Mouse (Mus musculus): ENCODE results near the gene Rfc5. TPM values are rescaled to one million over a fixed set of nuclear protein-coding genes. Genes with fewer than 3 reads are reported as not detected.

Gene Rfc5
- polyA plus RNA-seq, 1 experiment from 2014 or later: 128 TPM

DNA sequence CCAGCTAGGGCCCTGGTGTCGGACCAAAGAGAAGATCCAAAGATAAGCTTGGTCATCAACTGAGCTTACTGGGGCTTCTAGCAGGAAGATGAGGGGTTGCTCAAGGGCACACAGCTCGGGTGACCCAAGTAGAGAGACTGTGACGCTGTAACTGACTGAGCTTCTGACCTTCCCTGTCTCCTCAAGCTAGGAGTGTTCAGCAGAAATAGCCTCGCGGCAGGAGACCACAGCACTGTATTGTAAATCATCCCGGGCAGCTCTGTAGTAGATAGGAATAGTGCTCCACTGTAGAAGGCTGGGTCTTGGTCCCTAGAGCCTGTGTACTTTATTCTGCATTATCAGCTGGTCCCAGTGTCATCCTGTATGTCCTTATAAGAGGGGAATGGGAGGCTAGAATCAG lies 47.0 kb downstream of the Rfc5 start:
- no peaks in the 10 kb centered on the region for H3K27me3 ChIP-seq (ENCODE audit: insufficient read depth, low read length)
- H3K9ac ChIP-seq (replicated peaks; ENCODE audit: low read length): no peak overlapping the region
- H3K4me1 ChIP-seq (ENCODE audit: insufficient read depth, low read length): peaks cover 6% of the 10 kb centered on the region; the same call in 1 of the 2 replicates
- H3K9me3 ChIP-seq (ENCODE audit: low read length): peaks cover under 1% of the 10 kb centered on the region; the same call in 1 of the 2 replicates
- 53% methylated on average over 6 of the region's 6 CpGs for WGBS
- H3K4me2 ChIP-seq (replicated peaks; ENCODE audit: low read depth, low read length): no peak overlapping the region
- H3K27ac ChIP-seq (ENCODE audit: low read length): no peak overlapping the region
- peaks cover 23% of the 10 kb centered on the region for H3K36me3 ChIP-seq (ENCODE audit: insufficient read depth, low read length)
- no peak overlapping the region for H3K4me3 ChIP-seq (ENCODE audit: low read length)
- ATAC-seq (ENCODE audit: low FRiP score, low TSS enrichment): no peak

DNA sequence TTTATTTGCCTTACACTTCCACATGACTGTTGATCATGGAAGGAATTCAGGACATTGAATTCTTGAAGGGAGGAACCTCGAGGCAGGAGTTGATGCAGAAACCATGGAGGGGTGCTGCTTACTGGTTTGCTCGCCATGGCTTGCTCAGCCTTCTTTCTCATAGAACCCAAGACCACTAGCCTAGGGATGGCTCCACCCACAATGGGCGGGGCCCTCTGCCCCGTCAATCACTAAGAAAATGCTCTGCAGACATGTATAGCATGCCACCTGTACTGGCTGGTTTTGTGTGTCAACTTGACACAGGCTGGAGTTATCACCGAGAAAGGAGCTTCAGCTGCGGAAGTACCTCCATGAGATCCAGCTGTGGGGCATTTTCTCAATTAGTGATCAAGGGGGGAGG lies 48.8 kb downstream of the Rfc5 start:
- Histone ChIP-seq H3K9ac (replicated peaks; ENCODE audit: low read length) (no peak overlapping the region), H3K9me3 (ENCODE audit: low read length) (peaks cover 4% of the 10 kb centered on the region; the same call in 1 of the 2 replicates), H3K36me3 (ENCODE audit: insufficient read depth, low read length) (peaks cover 35% of the 10 kb centered on the region), H3K4me1 (ENCODE audit: insufficient read depth, low read length) (no peaks in the 10 kb centered on the region), H3K27ac (ENCODE audit: low read length) (no peak overlapping the region), H3K27me3 (ENCODE audit: insufficient read depth, low read length) (no peaks in the 10 kb centered on the region), H3K4me3 (ENCODE audit: low read length) (no peak overlapping the region), H3K4me2 (replicated peaks; ENCODE audit: low read depth, low read length) (no peak overlapping the region)
- ATAC-seq (ENCODE audit: low FRiP score, low TSS enrichment): no peak
- 86% methylated on average over 6 of the region's 6 CpGs for WGBS

DNA sequence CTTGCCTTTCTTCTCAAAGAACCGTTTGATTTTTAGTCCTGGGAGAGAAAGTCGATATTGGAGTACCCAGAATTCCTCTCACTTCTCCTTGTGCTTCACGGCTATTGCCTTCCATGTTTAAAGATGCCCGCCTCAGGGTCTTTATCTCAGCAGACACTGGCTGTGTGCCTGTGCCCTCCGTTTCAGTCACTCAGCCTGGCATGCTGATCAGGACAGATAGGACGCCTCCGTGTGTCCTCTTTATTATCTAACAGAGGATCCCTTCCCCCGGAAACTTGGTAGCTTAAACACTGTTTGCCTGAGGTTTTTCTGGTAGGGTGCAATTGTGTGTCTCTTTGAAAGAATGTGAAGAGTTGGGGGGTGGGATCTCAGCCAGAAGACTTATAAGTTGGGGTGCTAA lies 50.3 kb downstream of the Rfc5 start:
- Histone ChIP-seq H3K4me3 (ENCODE audit: low read length) (no peak overlapping the region), H3K27ac (ENCODE audit: low read length) (no peak overlapping the region), H3K9ac (replicated peaks; ENCODE audit: low read length) (no peak overlapping the region), H3K4me2 (replicated peaks; ENCODE audit: low read depth, low read length) (no peak overlapping the region), H3K27me3 (ENCODE audit: insufficient read depth, low read length) (no peaks in the 10 kb centered on the region), H3K4me1 (ENCODE audit: insufficient read depth, low read length) (no peaks in the 10 kb centered on the region), H3K36me3 (ENCODE audit: insufficient read depth, low read length) (peaks cover 35% of the 10 kb centered on the region), H3K9me3 (ENCODE audit: low read length) (peaks cover 9% of the 10 kb centered on the region)
- 89% methylated on average over 8 of the region's 8 CpGs for WGBS
- ATAC-seq (ENCODE audit: low FRiP score, low TSS enrichment): no peak

DNA sequence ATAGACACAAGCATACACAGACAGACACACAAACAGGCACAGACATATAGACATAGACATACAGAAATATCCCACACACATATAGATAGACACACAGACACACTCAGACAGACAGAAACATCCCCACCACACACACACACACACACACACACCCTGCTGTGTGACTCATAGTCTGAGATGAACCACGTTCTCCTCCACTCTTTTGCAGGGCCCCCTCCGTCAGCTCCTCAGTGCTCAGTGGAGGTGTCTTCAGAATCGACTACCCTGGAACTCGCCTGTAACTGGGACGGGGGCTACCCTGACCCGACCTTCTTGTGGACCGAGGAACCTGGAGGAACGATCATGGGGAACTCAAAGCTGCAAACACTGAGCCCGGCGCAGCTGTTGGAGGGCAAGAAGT lies 50.8 kb downstream of the Rfc5 start:
- H3K4me3 ChIP-seq (ENCODE audit: low read length): no peak overlapping the region
- H3K27me3 ChIP-seq (ENCODE audit: insufficient read depth, low read length): no peaks in the 10 kb centered on the region
- no peak overlapping the region for H3K9ac ChIP-seq (replicated peaks; ENCODE audit: low read length)
- ATAC-seq (ENCODE audit: low FRiP score, low TSS enrichment): no peak
- no peaks in the 10 kb centered on the region for H3K4me1 ChIP-seq (ENCODE audit: insufficient read depth, low read length)
- H3K27ac ChIP-seq (ENCODE audit: low read length): no peak overlapping the region
- peaks cover 9% of the 10 kb centered on the region for H3K9me3 ChIP-seq (ENCODE audit: low read length)
- 89% methylated on average over 10 of the region's 10 CpGs for WGBS
- no peak overlapping the region for H3K4me2 ChIP-seq (replicated peaks; ENCODE audit: low read depth, low read length)
- H3K36me3 ChIP-seq (ENCODE audit: insufficient read depth, low read length): peaks cover 35% of the 10 kb centered on the region

DNA sequence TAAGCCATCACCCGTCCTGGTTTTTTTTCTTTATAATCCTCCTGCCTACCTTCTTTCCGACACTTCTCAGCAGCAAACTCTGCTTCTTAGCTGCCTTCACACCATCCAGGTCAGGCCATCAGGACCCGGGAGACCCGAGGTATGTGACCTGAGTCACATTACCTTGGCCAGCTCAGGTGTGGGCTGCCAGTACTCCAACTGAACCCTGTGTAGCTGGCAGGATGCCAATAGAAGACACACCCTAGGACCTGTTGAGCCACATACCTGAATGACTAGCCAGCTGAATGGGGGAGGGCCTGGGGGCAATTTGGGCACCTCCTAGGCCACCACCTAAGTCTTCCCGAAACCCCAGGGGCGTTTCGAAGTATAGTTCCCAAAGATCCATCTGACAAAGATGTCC lies 58.4 kb downstream of the Rfc5 start:
- Histone ChIP-seq H3K4me3 (ENCODE audit: low read length) (no peak overlapping the region), H3K36me3 (ENCODE audit: insufficient read depth, low read length) (peaks cover 8% of the 10 kb centered on the region; the same call in 1 of the 2 replicates), H3K27me3 (ENCODE audit: insufficient read depth, low read length) (no peaks in the 10 kb centered on the region), H3K4me1 (ENCODE audit: insufficient read depth, low read length) (no peaks in the 10 kb centered on the region), H3K4me2 (replicated peaks; ENCODE audit: low read depth, low read length) (no peak overlapping the region), H3K27ac (ENCODE audit: low read length) (no peak overlapping the region), H3K9me3 (ENCODE audit: low read length) (peaks cover 6% of the 10 kb centered on the region; the same call in 1 of the 2 replicates), H3K9ac (replicated peaks; ENCODE audit: low read length) (no peak overlapping the region)
- no peak for ATAC-seq (ENCODE audit: low FRiP score, low TSS enrichment)
- WGBS: 80% methylated on average over 7 of the region's 7 CpGs

Other genes starting within 250 kb of the Rfc5 start
- 841 and 885 TPM in 2 replicates for gene Pebp1, start 101.4 kb downstream of the Rfc5 start, polyA plus RNA-seq (2015; fragmentation: Nextera tagmentation; extraction: Ambion mirVana)
- gene Vsig10, start 70.0 kb downstream of the Rfc5 start, polyA plus RNA-seq (2015; fragmentation: Nextera tagmentation; extraction: Ambion mirVana): 14.6 and 17.1 TPM in 2 replicates
- gene Wsb2, start 31.7 kb downstream of the Rfc5 start, polyA plus RNA-seq (2015; fragmentation: Nextera tagmentation; extraction: Ambion mirVana): 45.7 and 69.7 TPM in 2 replicates
- 0.37 and 0.78 TPM in 2 replicates for gene Ksr2, start 25.0 kb upstream of the Rfc5 start, polyA plus RNA-seq (2015; fragmentation: Nextera tagmentation; extraction: Ambion mirVana)

All from kidney, embryonic 16.5 days (tissue).